Mouse (Mus musculus) bone marrow macrophage, adult 2 months (primary cell): ENCODE measurements around the gene Dnajc1.

Experiments used
- CTCF ChIP-seq: IDR thresholded peaks from 2 replicates; pipeline ENCODE4 v1.5.1; 2012; ENCODE audit warnings: low read depth, mild to moderate bottlenecking, low read length, moderate library complexity
- POLR2A ChIP-seq: IDR thresholded peaks from 2 replicates; pipeline ENCODE4 v1.6.1; 2012; ENCODE audit warnings: mild to moderate bottlenecking, low read depth, low read length, borderline replicate concordance

DNA sequence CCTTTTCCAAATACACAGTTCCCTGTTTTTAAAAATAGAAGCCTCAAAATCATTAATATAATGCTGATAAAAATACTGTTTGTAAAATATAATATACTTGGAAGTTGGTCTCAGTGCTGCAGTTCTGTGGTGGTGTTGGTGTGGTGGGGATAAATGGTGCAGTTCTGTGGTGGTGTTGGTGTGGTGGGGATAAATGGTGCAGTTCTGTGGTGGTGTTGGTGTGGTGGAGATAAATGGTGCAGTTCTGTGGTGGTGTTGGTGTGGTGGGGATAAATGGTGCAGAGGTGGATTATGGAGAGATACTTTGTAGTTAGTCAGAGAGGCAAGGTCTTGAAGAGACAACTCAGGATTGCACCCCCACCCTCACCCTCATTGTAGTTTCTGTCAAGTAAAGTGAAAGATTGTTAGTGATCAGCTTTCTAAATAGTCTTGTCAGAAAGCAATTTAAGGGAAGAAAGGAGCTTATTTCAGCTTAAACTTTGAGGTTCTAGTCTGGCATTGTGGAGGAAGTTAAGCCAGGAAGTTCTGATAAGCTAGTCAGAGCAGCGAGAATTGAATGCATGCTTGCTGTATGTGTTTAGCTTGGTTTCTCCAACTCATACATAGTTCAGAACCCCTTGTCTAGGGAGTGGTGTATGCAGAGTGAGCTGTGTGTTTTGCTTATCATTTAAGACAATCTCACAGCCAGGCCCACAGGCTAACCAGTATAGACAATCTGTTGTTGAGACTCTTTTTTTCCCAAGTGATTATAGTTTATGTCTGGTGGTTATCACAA lies 223.3 kb downstream of the Dnajc1 start:
- TF ChIP-seq CTCF (no peak), POLR2A (no peak)
